Mouse (Mus musculus) cerebellum, adult 8-10 months (tissue): ENCODE data around the gene Usp17ld.
"Not testable (repeated sequence)": the region's sequence is repeated elsewhere in the genome, so short reads cannot be mapped to it uniquely, and the experiment has no call there.

Source experiments
- DNase-seq: peaks from one replicate; pipeline ENCODE4 v3.0.0; 2022

The Usp17ld gene

GRCm38 (mm10) chr7:103252405-103252804 lies at the start of gene Usp17ld:
TSS of gene Usp17ld (minus strand) at chr7:103252505.
- not testable (repeated sequence) for DNase-seq

GRCm38 (mm10) chr7:103216696-103217095 lies 35.6 kb downstream of the Usp17ld start, which contains the start of gene Olfr594:
TSS of gene Olfr594 (plus strand) at chr7:103216996.
- no peak for DNase-seq

- not testable (repeated sequence) for DNase-seq
These were observed 40.3 kb downstream of the Usp17ld start for GRCm38 (mm10) chr7:103212050-103212449.

- no peak for DNase-seq
These were observed 40.7 kb downstream of the Usp17ld start, which contains the start of gene Olfr593 for GRCm38 (mm10) chr7:103211562-103211961. TSS of gene Olfr593 (plus strand) at chr7:103211862.
